Mouse (Mus musculus) hindbrain, embryonic 11.5 days (tissue): ENCODE measurements at regions not wholly inside any gene's neighbourhood (a gene's known extent, or its start where the extent isn't known, plus 50 kb on each side); places are given as distances from the start of the nearest gene placed in this dataset.

Experiments
- ATAC-seq: fragments of 200-750 bp; cut with Nextera tagmentation; 2 replicates; pipeline ENCODE4 v1.8.0; 2017; ENCODE audit warnings: mild to moderate bottlenecking, moderate TSS enrichment, moderate library complexity; ENCODE audit not compliant: low FRiP score
- DNase-seq: peaks from one replicate; pipeline ENCODE4 v3.0.0-alpha.2; 2015; ENCODE audit warnings: low spot score
- H3K27ac ChIP-seq: fragments of 300-500 bp; sonication (generic); 2 replicates; pipeline ENCODE4 v1.5.1; 2014; ENCODE audit warnings: mild to moderate bottlenecking, low read depth, low read length
- H3K27me3 ChIP-seq: fragments of 300-500 bp; sonication (generic); 2 replicates; pipeline ENCODE4 v1.6.1; 2014; ENCODE audit warnings: mild to moderate bottlenecking, low read length, moderate library complexity, mixed read lengths; ENCODE audit not compliant: control insufficient read depth, insufficient read depth
- H3K36me3 ChIP-seq: fragments of 300-500 bp; sonication (generic); 2 replicates; pipeline ENCODE4 v1.6.1; 2014; ENCODE audit warnings: mild to moderate bottlenecking, low read length, moderate library complexity, mixed read lengths; ENCODE audit not compliant: control insufficient read depth, insufficient read depth
- H3K4me1 ChIP-seq: fragments of 300-500 bp; sonication (generic); replicated peaks from 2 replicates; pipeline ENCODE4 v1.6.1; 2014; ENCODE audit warnings: low read length, mixed read lengths; ENCODE audit not compliant: control insufficient read depth, insufficient read depth
- H3K4me2 ChIP-seq: fragments of 300-500 bp; sonication (generic); replicated peaks from 2 replicates; pipeline ENCODE4 v1.6.1; 2014; ENCODE audit warnings: mild to moderate bottlenecking, low read depth, low read length
- H3K4me3 ChIP-seq: fragments of 300-500 bp; sonication (generic); 2 replicates; pipeline ENCODE4 v1.5.1; 2014; ENCODE audit warnings: low read depth, low read length
- H3K9ac ChIP-seq: fragments of 300-500 bp; sonication (generic); 2 replicates; pipeline ENCODE4 v1.6.1; 2014; ENCODE audit warnings: low read depth, low read length
- H3K9me3 ChIP-seq: fragments of 300-500 bp; sonication (generic); 2 replicates; pipeline ENCODE4 v1.6.1; 2016; ENCODE audit warnings: low read length; ENCODE audit not compliant: control insufficient read depth
- WGBS: fragments of 180-500 bp; shearing (Covaris S2); extraction: QIAGEN DNeasy Blood & Tissue Kit; methylation state at CpG from one replicate; pipeline ENCODE4 v1.1.7; 2014; 5-methylcytosine and 5-hydroxymethylcytosine counted together

GRCm38 (mm10) chr6:111708277-111708676, 565.3 kb upstream of the Lmcd1 start:
- Histone ChIP-seq H3K27me3 (no peaks in the 10 kb centered on the region), H3K4me1 (no peaks in the 10 kb centered on the region), H3K4me3 (no peak overlapping the region), H3K9ac (no peak overlapping the region), H3K36me3 (no peaks in the 10 kb centered on the region), H3K27ac (no peak overlapping the region), H3K9me3 (no peaks in the 10 kb centered on the region), H3K4me2 (no peak overlapping the region)
- DNase-seq: no peak
- WGBS: 84% methylated on average over 1 of the region's 1 CpGs
- no peak for ATAC-seq

GRCm38 (mm10) chr6:111725969-111726368, 547.6 kb upstream of the Lmcd1 start:
- H3K4me3 ChIP-seq: no peak overlapping the region
- H3K9ac ChIP-seq: no peak overlapping the region
- no peaks in the 10 kb centered on the region for H3K36me3 ChIP-seq
- no peak overlapping the region for H3K27ac ChIP-seq
- ATAC-seq (no peak), DNase-seq (no peak)
- no peaks in the 10 kb centered on the region for H3K4me1 ChIP-seq
- H3K27me3 ChIP-seq: no peaks in the 10 kb centered on the region
- H3K4me2 ChIP-seq: no peak overlapping the region
- H3K9me3 ChIP-seq: no peaks in the 10 kb centered on the region

GRCm38 (mm10) chr6:111730381-111730780, 543.2 kb upstream of the Lmcd1 start:
- Histone ChIP-seq H3K27ac (no peak overlapping the region), H3K4me2 (no peak overlapping the region), H3K9ac (no peak overlapping the region), H3K9me3 (no peaks in the 10 kb centered on the region), H3K4me3 (no peak overlapping the region), H3K4me1 (no peaks in the 10 kb centered on the region), H3K36me3 (no peaks in the 10 kb centered on the region), H3K27me3 (no peaks in the 10 kb centered on the region)
- ATAC-seq (no peak), DNase-seq (no peak)

DNA sequence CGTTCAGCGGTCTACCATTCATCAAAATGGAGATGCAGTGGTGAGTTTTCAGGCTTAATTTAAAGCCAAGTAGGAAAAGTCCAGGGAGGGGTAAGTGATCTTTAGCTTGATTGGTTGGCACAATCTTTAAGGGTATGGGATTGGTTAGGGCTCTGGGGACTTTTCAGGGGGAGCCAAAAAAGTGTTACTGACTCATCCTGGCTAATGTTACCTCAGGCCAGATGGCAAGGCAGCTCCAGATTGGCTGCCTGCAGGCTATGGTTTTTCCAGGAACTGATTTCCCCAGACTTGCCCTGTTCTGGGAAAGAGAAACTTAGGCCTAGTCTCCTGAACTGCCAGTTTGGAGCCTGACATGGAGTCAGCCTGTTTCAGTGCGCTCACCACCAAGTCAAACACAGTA, 539.6 kb upstream of the Lmcd1 start:
- ATAC-seq: no peak
- WGBS: 92% methylated on average over 3 of the region's 3 CpGs
- no peaks in the 10 kb centered on the region for H3K36me3 ChIP-seq

DNA sequence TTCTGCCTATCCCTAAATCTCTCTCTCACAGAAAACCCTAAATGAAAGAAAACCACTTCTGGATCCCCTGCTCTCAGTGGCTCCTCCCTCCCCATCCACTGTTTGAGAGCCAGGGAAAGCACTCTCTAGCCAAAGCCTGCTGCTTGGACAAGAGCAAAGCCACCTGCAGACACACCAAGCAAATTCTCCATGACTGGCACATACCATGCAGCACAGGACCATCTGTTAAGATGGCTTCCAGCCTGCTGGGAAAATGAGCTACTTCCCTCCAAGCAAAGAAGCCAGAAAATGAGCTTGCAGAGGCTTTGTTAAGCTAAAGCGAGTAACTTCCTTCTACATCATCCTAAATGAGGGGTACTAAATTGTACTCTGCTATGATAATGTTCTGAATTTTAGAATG, 534.6 kb upstream of the Lmcd1 start:
- WGBS: 89% methylated on average over 1 of the region's 1 CpGs
- DNase-seq: no peak
- no peaks in the 10 kb centered on the region for H3K9me3 ChIP-seq

More for the DNA sequence above, 539.6 kb upstream of the Lmcd1 start:
- no peak overlapping the region for H3K4me3 ChIP-seq
- no peak overlapping the region for H3K27ac ChIP-seq
- H3K27me3 ChIP-seq: no peaks in the 10 kb centered on the region
- no peak for DNase-seq
- H3K9me3 ChIP-seq: no peaks in the 10 kb centered on the region
- no peaks in the 10 kb centered on the region for H3K4me1 ChIP-seq
- no peak overlapping the region for H3K9ac ChIP-seq
- H3K4me2 ChIP-seq: no peak overlapping the region

GRCm38 (mm10) chr6:111781710-111782481, 491.7 kb upstream of the Lmcd1 start:
- Histone ChIP-seq H3K9ac (no peak overlapping the region), H3K4me3 (no peak overlapping the region), H3K36me3 (no peaks in the 10 kb centered on the region), H3K4me1 (no peaks in the 10 kb centered on the region), H3K27me3 (no peaks in the 10 kb centered on the region), H3K27ac (no peak overlapping the region), H3K9me3 (no peaks in the 10 kb centered on the region), H3K4me2 (no peak overlapping the region)
- ATAC-seq (peak; percentile 77), DNase-seq (peak; percentile 1)
- 59% methylated on average over 5 of the region's 5 CpGs for WGBS

More for the DNA sequence above, 534.6 kb upstream of the Lmcd1 start:
- H3K27ac ChIP-seq: no peak overlapping the region
- no peak overlapping the region for H3K4me3 ChIP-seq
- H3K36me3 ChIP-seq: no peaks in the 10 kb centered on the region
- H3K9ac ChIP-seq: no peak overlapping the region
- no peak overlapping the region for H3K4me2 ChIP-seq
- H3K4me1 ChIP-seq: no peaks in the 10 kb centered on the region
- ATAC-seq: no peak
- H3K27me3 ChIP-seq: no peaks in the 10 kb centered on the region

DNA sequence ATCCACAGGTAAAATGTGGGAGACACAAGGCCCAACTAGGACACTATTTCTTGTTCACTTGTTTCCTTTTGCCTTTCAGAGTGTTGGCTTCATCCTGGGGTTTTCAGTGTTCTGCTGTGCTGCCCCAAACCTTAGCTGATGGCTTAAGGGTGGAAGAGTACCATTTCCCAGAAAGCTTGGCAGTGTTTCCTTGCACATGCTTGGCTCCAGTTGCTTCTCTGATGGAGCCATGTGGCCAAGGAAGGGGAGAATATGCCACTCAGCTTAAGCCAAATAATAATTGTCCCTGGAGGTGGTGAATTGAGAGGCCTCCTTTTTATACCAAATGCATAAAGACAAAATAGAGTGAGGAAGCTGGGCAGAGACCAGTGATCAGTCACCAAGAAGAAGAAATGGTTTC, 464.9 kb upstream of the Lmcd1 start:
- no peaks in the 10 kb centered on the region for H3K9me3 ChIP-seq
- no peaks in the 10 kb centered on the region for H3K36me3 ChIP-seq
- H3K27ac ChIP-seq: no peak overlapping the region
- no peaks in the 10 kb centered on the region for H3K27me3 ChIP-seq
- H3K4me1 ChIP-seq: no peaks in the 10 kb centered on the region
- DNase-seq: no peak
- ATAC-seq: no peak
- no peak overlapping the region for H3K4me2 ChIP-seq
- H3K9ac ChIP-seq: no peak overlapping the region
- H3K4me3 ChIP-seq: no peak overlapping the region

GRCm38 (mm10) chr6:111813982-111814603, 459.5 kb upstream of the Lmcd1 start:
- DNase-seq: no peak
- WGBS: 80% methylated on average over 7 of the region's 7 CpGs

DNA sequence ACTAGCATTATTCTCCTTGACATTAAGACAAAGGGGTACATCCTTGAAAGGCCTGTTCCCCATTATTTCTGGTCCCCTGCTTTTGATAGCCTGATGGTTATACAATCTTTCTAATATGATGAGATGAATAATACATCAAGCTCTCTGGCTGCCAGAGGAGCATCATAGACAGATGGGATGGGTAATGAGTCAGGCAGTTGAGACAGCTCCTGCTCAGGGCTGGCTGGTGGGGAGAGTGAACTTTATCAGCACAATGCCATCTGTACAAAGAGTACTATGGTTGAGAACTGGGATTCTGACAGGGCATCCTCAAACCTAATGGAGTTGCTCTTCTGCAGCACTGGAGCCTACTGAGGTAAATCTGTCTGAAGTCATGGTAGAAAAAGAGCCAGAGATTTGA, 458.4 kb upstream of the Lmcd1 start:
- Histone ChIP-seq H3K9ac (no peak overlapping the region), H3K4me1 (no peaks in the 10 kb centered on the region), H3K4me2 (no peak overlapping the region), H3K27me3 (no peaks in the 10 kb centered on the region), H3K9me3 (no peaks in the 10 kb centered on the region), H3K4me3 (no peak overlapping the region), H3K36me3 (no peaks in the 10 kb centered on the region), H3K27ac (no peak overlapping the region)
- DNase-seq: no peak
- peak; percentile 51; the same call in 1 of the 2 replicates for ATAC-seq

More at GRCm38 (mm10) chr6:111813982-111814603, 459.5 kb upstream of the Lmcd1 start:
- no peak overlapping the region for H3K27ac ChIP-seq
- H3K36me3 ChIP-seq: no peaks in the 10 kb centered on the region
- no peak overlapping the region for H3K4me2 ChIP-seq
- H3K9ac ChIP-seq: no peak overlapping the region
- H3K9me3 ChIP-seq: no peaks in the 10 kb centered on the region
- H3K27me3 ChIP-seq: no peaks in the 10 kb centered on the region
- no peak overlapping the region for H3K4me3 ChIP-seq
- no peaks in the 10 kb centered on the region for H3K4me1 ChIP-seq
- no peak for ATAC-seq
